Mouse (Mus musculus): ENCODE data around the gene Capn7. TPM values are rescaled to one million over a fixed set of nuclear protein-coding genes. Genes with fewer than 3 reads are reported as not detected.

The Capn7 gene
- polyA plus RNA-seq, 1 experiment = 9.3 TPM

GRCm38 (mm10) chr14:31323849-31324792 is 12.3 kb upstream of the Capn7 start, which contains the start of gene Dnah1:
Dnah1 (minus strand) TSS chr14:31323896.
- no peak within 1 kb of the TSS for H3K4me3 ChIP-seq
- no peak within 1 kb of the TSS for H3ac ChIP-seq (ENCODE audit: control insufficient read depth, insufficient read length)
- no peaks in the 10 kb centered on the region for H3K36me3 ChIP-seq (ENCODE audit: control insufficient read depth, insufficient read depth)
- no peak for TF ChIP-seq TCF12 (IDR thresholded peaks at IDR 0.05; ENCODE audit: insufficient read depth, poor library complexity, severe bottlenecking)
- no peak for TF ChIP-seq SRF (IDR thresholded peaks at IDR 0.05; ENCODE audit: control insufficient read depth, insufficient read length, low read depth)
- no peaks in the 10 kb centered on the region for H3K79me2 ChIP-seq (ENCODE audit: control insufficient read depth, insufficient read depth)
- peaks cover 19% of the 10 kb centered on the region for H3K27me3 ChIP-seq (ENCODE audit: control insufficient read depth, insufficient read depth, insufficient read length)
- peak within 1 kb of the TSS; percentile 48 for H3K4me2 ChIP-seq (ENCODE audit: low read depth)

GRCm38 (mm10) chr14:31324851-31325250 is 11.6 kb upstream of the Capn7 start:
- no peaks in the 10 kb centered on the region for H3K36me3 ChIP-seq (ENCODE audit: control insufficient read depth, insufficient read depth)
- H3K79me2 ChIP-seq (ENCODE audit: control insufficient read depth, insufficient read depth) = no peaks in the 10 kb centered on the region
- peaks cover 15% of the 10 kb centered on the region for H3K27me3 ChIP-seq (ENCODE audit: control insufficient read depth, insufficient read depth, insufficient read length)
- no peak for TF ChIP-seq POLR2A (IDR thresholded peaks at IDR 0.05; ENCODE audit: insufficient read length, low read depth)
- TF ChIP-seq MAX (IDR thresholded peaks at IDR 0.05; ENCODE audit: low read depth) = no peak
- no peak for TF ChIP-seq SRF (IDR thresholded peaks at IDR 0.05; ENCODE audit: control insufficient read depth, insufficient read length, low read depth)
- TF ChIP-seq CEBPB (IDR thresholded peaks at IDR 0.05; ENCODE audit: insufficient read depth, poor library complexity, severe bottlenecking) = no peak
- no peak for TF ChIP-seq MYOG (IDR thresholded peaks at IDR 0.05; ENCODE audit: control insufficient read depth in 1 of 3, insufficient read depth in 1 of 3, insufficient read length in 2 of 3, low read depth in 2 of 3)
- no peak for TF ChIP-seq REST (IDR thresholded peaks at IDR 0.05; ENCODE audit: insufficient read depth, insufficient read length)
- no peak for TF ChIP-seq TCF12 (IDR thresholded peaks at IDR 0.05; ENCODE audit: insufficient read depth, poor library complexity, severe bottlenecking)
- no peak for TF ChIP-seq TCF3 (IDR thresholded peaks at IDR 0.05; ENCODE audit: insufficient read length, low read depth)
- no peak for TF ChIP-seq E2F4 (IDR thresholded peaks at IDR 0.05; ENCODE audit: insufficient read depth)
- no peak for TF ChIP-seq MYOD1 (IDR thresholded peaks at IDR 0.05; ENCODE audit: control insufficient read depth in 1 of 3, insufficient read length in 2 of 3, low read depth in 2 of 3)
- no peak for TF ChIP-seq USF1 (IDR thresholded peaks at IDR 0.05; ENCODE audit: low read depth)
- no peak overlapping the region for H3K4me3 ChIP-seq
- no peak overlapping the region for H3K4me2 ChIP-seq (ENCODE audit: low read depth)
- H3ac ChIP-seq (ENCODE audit: control insufficient read depth, insufficient read length) = no peak overlapping the region

GRCm38 (mm10) chr14:31325551-31325950 is 10.9 kb upstream of the Capn7 start:
- TF ChIP-seq MAX (IDR thresholded peaks at IDR 0.05; ENCODE audit: low read depth) (no peak), E2F4 (IDR thresholded peaks at IDR 0.05; ENCODE audit: insufficient read depth) (no peak), SRF (IDR thresholded peaks at IDR 0.05; ENCODE audit: control insufficient read depth, insufficient read length, low read depth) (no peak), MYOG (IDR thresholded peaks at IDR 0.05; ENCODE audit: control insufficient read depth in 1 of 3, insufficient read depth in 1 of 3, insufficient read length in 2 of 3, low read depth in 2 of 3) (no peak), CEBPB (IDR thresholded peaks at IDR 0.05; ENCODE audit: insufficient read depth, poor library complexity, severe bottlenecking) (no peak), TCF3 (IDR thresholded peaks at IDR 0.05; ENCODE audit: insufficient read length, low read depth) (no peak), MYOD1 (IDR thresholded peaks at IDR 0.05; ENCODE audit: control insufficient read depth in 1 of 3, insufficient read length in 2 of 3, low read depth in 2 of 3) (no peak), POLR2AphosphoS2 (IDR thresholded peaks at IDR 0.05; ENCODE audit: insufficient read length, low read depth) (no peak), REST (IDR thresholded peaks at IDR 0.05; ENCODE audit: insufficient read depth, insufficient read length) (no peak), USF1 (IDR thresholded peaks at IDR 0.05; ENCODE audit: low read depth) (no peak), POLR2A (IDR thresholded peaks at IDR 0.05; ENCODE audit: insufficient read length, low read depth) (no peak), TCF12 (IDR thresholded peaks at IDR 0.05; ENCODE audit: insufficient read depth, poor library complexity, severe bottlenecking) (no peak)
- Histone ChIP-seq H3K36me3 (ENCODE audit: control insufficient read depth, insufficient read depth) (no peaks in the 10 kb centered on the region), H3K4me3 (no peak overlapping the region), H3ac (ENCODE audit: control insufficient read depth, insufficient read length) (no peak overlapping the region), H3K79me2 (ENCODE audit: control insufficient read depth, insufficient read depth) (no peaks in the 10 kb centered on the region), H3K27me3 (ENCODE audit: control insufficient read depth, insufficient read depth, insufficient read length) (peaks cover 12% of the 10 kb centered on the region), H3K4me2 (ENCODE audit: low read depth) (no peak overlapping the region)

- no peak overlapping the region for H3K4me3 ChIP-seq
- H3K79me2 ChIP-seq (ENCODE audit: control insufficient read depth, insufficient read depth) = no peaks in the 10 kb centered on the region
- no peaks in the 10 kb centered on the region for H3K36me3 ChIP-seq (ENCODE audit: control insufficient read depth, insufficient read depth)
- H3K27me3 ChIP-seq (ENCODE audit: control insufficient read depth, insufficient read depth, insufficient read length) = peaks cover 6% of the 10 kb centered on the region
- no peak overlapping the region for H3K4me2 ChIP-seq (ENCODE audit: low read depth)
- no peak overlapping the region for H3ac ChIP-seq (ENCODE audit: control insufficient read depth, insufficient read length)
- TF ChIP-seq MAX (IDR thresholded peaks at IDR 0.05; ENCODE audit: low read depth) = no peak
Observed at GRCm38 (mm10) chr14:31326770-31327169, 9.7 kb upstream of the Capn7 start.

- TF ChIP-seq MAX (IDR thresholded peaks at IDR 0.05; ENCODE audit: low read depth) (no peak), MYOG (IDR thresholded peaks at IDR 0.05; ENCODE audit: control insufficient read depth in 1 of 3, insufficient read depth in 1 of 3, insufficient read length in 2 of 3, low read depth in 2 of 3) (no peak), USF1 (IDR thresholded peaks at IDR 0.05; ENCODE audit: low read depth) (no peak), MYOD1 (IDR thresholded peaks at IDR 0.05; ENCODE audit: control insufficient read depth in 1 of 3, insufficient read length in 2 of 3, low read depth in 2 of 3) (no peak), POLR2AphosphoS2 (IDR thresholded peaks at IDR 0.05; ENCODE audit: insufficient read length, low read depth) (no peak), TCF3 (IDR thresholded peaks at IDR 0.05; ENCODE audit: insufficient read length, low read depth) (no peak), E2F4 (IDR thresholded peaks at IDR 0.05; ENCODE audit: insufficient read depth) (no peak), POLR2A (IDR thresholded peaks at IDR 0.05; ENCODE audit: insufficient read length, low read depth) (no peak), TCF12 (IDR thresholded peaks at IDR 0.05; ENCODE audit: insufficient read depth, poor library complexity, severe bottlenecking) (no peak), CEBPB (IDR thresholded peaks at IDR 0.05; ENCODE audit: insufficient read depth, poor library complexity, severe bottlenecking) (no peak), REST (IDR thresholded peaks at IDR 0.05; ENCODE audit: insufficient read depth, insufficient read length) (no peak), SRF (IDR thresholded peaks at IDR 0.05; ENCODE audit: control insufficient read depth, insufficient read length, low read depth) (no peak)
- Histone ChIP-seq H3K79me2 (ENCODE audit: control insufficient read depth, insufficient read depth) (no peaks in the 10 kb centered on the region), H3K4me3 (no peak overlapping the region), H3K27me3 (ENCODE audit: control insufficient read depth, insufficient read depth, insufficient read length) (peaks cover 6% of the 10 kb centered on the region), H3ac (ENCODE audit: control insufficient read depth, insufficient read length) (no peak overlapping the region), H3K4me2 (ENCODE audit: low read depth) (no peak overlapping the region), H3K36me3 (ENCODE audit: control insufficient read depth, insufficient read depth) (no peaks in the 10 kb centered on the region)
Observed at GRCm38 (mm10) chr14:31327196-31327595, 9.2 kb upstream of the Capn7 start.
